Mouse (Mus musculus) spleen, postnatal 4 days (tissue): ENCODE measurements around the gene Gm3460.
"Not testable (repeated sequence)": the region's sequence is repeated elsewhere in the genome, so short reads cannot be mapped to it uniquely, and the experiment has no call there.

Experiments
- DNase-seq, 2 experiments: peaks; one replicate each; pipeline ENCODE4 v3.0.0; 2022; ENCODE audit warnings: low spot score in 2 of 2

Gene Gm3460

GRCm38 (mm10) chr14:6622318-6622717, at the start of gene Gm3460:
TSS of gene Gm3460 (minus strand) at chr14:6622418.
- not testable (repeated sequence) for DNase-seq

GRCm38 (mm10) chr14:6606436-6606835, 15.8 kb downstream of the Gm3460 start:
- peak; percentile 11 to 62 for DNase-seq

- not testable (repeated sequence) for DNase-seq
Measured at GRCm38 (mm10) chr14:6605004-6605403, 17.2 kb downstream of the Gm3460 start.

- peak in 1 of 2 experiments; percentile 37 for DNase-seq
Measured at GRCm38 (mm10) chr14:6604551-6604950, 17.7 kb downstream of the Gm3460 start.

GRCm38 (mm10) chr14:6590513-6590912, 31.7 kb downstream of the Gm3460 start, which contains the start of gene Gm3629:
TSS of gene Gm3629 (minus strand) at chr14:6590613.
- not testable (repeated sequence) for DNase-seq
